Mouse (Mus musculus): ENCODE measurements around the gene Scd4.

GRCm38 (mm10) chr19:44393962-44394422 is 61.1 kb downstream of the Scd4 start:
- TF ChIP-seq CTCF (IDR thresholded peaks at IDR 0.05; ENCODE audit: low read depth, low read length) (no peak), GATA1 (IDR thresholded peaks at IDR 0.05; ENCODE audit: borderline replicate concordance, low read length) (no peak), TAL1 (conservative IDR thresholded peaks at IDR 0.05; ENCODE audit: low read depth, low read length) (no peak)
